Comparison of ENCODE assay signal across 8 mouse cellular contexts in the genomic region with DNA sequence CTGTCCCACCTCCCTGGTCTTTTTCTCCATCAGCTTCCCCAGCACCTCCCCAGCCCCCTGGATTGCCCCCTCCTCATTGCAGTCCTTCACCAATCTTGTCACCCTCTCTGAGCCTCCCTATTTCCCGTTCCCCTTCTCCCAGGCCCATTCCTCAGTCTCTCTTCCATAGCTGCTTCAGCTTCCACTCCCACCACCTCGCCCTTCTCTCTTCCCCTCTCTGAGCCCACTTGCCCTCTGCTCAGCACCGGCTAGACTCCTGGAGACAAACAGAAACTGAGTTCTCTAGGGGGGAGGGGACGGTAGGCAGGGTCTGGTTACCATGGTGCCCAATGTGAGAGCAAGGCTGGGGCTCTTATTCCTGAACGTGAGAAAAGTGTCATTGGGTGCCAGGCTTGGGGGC. TPM values are rescaled to one million over a fixed set of nuclear protein-coding genes. Genes with fewer than 3 reads are reported as not detected.
DNase-seq lines count a peak whose midpoint lies in the region; ATAC-seq and TF ChIP-seq lines count a peak whose summit lies in the region.

No protein-coding gene starts in this region.

- H3K9me3 ChIP-seq in heart, embryonic 11.5 days (replicated peaks; ENCODE audit: control insufficient read depth, low read length): no peaks in the 10 kb centered on the region
- no peaks in the 10 kb centered on the region for H3K9me3 ChIP-seq in ES-E14 (ENCODE audit: control insufficient read depth, insufficient read depth, low read depth, low read length)
- H3K9me3 ChIP-seq in forebrain, embryonic 13.5 days (replicated peaks): no peaks in the 10 kb centered on the region
- H3K9me3 ChIP-seq in liver, embryonic 16.5 days (replicated peaks; ENCODE audit: control insufficient read depth, low read length): no peaks in the 10 kb centered on the region

- H3K4me2 ChIP-seq in heart, embryonic 11.5 days: peak overlapping the region; percentile 76
- peak overlapping the region; percentile 82 for H3K4me2 ChIP-seq in forebrain, embryonic 13.5 days
- H3K4me2 ChIP-seq in liver, embryonic 16.5 days (ENCODE audit: low read depth, low read length): peak overlapping the region; percentile 79

- H3K4me3 ChIP-seq in heart, embryonic 11.5 days (ENCODE audit: low read depth, low read length): peak overlapping the region; percentile 55
- peak overlapping the region; percentile 69 to 80 for H3K4me3 ChIP-seq in ES-E14 (ENCODE audit: insufficient read depth in 1 of 2, low read depth in 1 of 2, low read length in 2 of 2, poor library complexity in 1 of 2, severe bottlenecking in 1 of 2)
- peak overlapping the region; percentile 61 for H3K4me3 ChIP-seq in forebrain, embryonic 13.5 days
- peak overlapping the region; percentile 63 for H3K4me3 ChIP-seq in liver, embryonic 16.5 days (ENCODE audit: low read depth, low read length)

- in situ Hi-C loops in ES-E14 (cut with MboI; ENCODE audit: low sequenced_read_pairs in 2 of 2, unreplicated experiment in 2 of 2): no loop called here

- no peaks in the 10 kb centered on the region for H3K27me3 ChIP-seq in heart, embryonic 11.5 days (ENCODE audit: control insufficient read depth, insufficient read depth, low read length)
- H3K27me3 ChIP-seq in forebrain, embryonic 13.5 days: peaks cover 7% of the 10 kb centered on the region; the same call in 1 of the 2 replicates
- H3K27me3 ChIP-seq in liver, embryonic 16.5 days (ENCODE audit: control insufficient read depth, insufficient read depth, low read depth, low read length): no peaks in the 10 kb centered on the region

- 6% methylated on average over 5 of the region's 5 CpGs for WGBS in heart, embryonic 11.5 days (ENCODE audit: insufficient replicate concordance)
- 0% methylated on average over 5 of the region's 5 CpGs for WGBS in forebrain, embryonic 13.5 days
- WGBS in liver, embryonic 16.5 days (ENCODE audit: insufficient replicate concordance): 3% methylated on average over 5 of the region's 5 CpGs

- no peak overlapping the region for H3K27ac ChIP-seq in heart, embryonic 11.5 days (ENCODE audit: low read depth, low read length)
- H3K27ac ChIP-seq in ES-E14 (ENCODE audit: insufficient read depth, low read depth, low read length, poor library complexity, severe bottlenecking): peak overlapping the region; percentile 97
- H3K27ac ChIP-seq in forebrain, embryonic 13.5 days: peak overlapping the region; percentile 49
- H3K27ac ChIP-seq in liver, embryonic 16.5 days (ENCODE audit: low read length): no peak overlapping the region

- no peak for DNase-seq in heart, adult 18-20 months
- DNase-seq in ES-E14 (ENCODE audit: low read depth, low spot score): peak; percentile 90
- DNase-seq in spleen, postnatal 36 days (ENCODE audit: low spot score in 2 of 2): no peak
- no peak for DNase-seq in frontal cortex, adult 2 months (ENCODE audit: extremely low spot score in 1 of 2, low spot score in 1 of 2)
- no peak for DNase-seq in adrenal gland, adult 8-10 months

- peaks cover 7% of the 10 kb centered on the region; the same call in 1 of the 2 replicates for H3K4me1 ChIP-seq in heart, embryonic 11.5 days (ENCODE audit: control insufficient read depth, insufficient read depth, low read length)
- H3K4me1 ChIP-seq in ES-E14 (ENCODE audit: control insufficient read depth in 2 of 2, insufficient read depth in 2 of 2, low read length in 2 of 2, poor library complexity in 1 of 2): peaks cover 0 to 7% of the 10 kb centered on the region in 2 experiments; a peak in 2 of 4 replicates
- H3K4me1 ChIP-seq in forebrain, embryonic 13.5 days: peaks cover 20% of the 10 kb centered on the region
- H3K4me1 ChIP-seq in liver, embryonic 16.5 days (ENCODE audit: control insufficient read depth, low read depth, low read length): peaks cover 3% of the 10 kb centered on the region; the same call in 1 of the 2 replicates

- no peaks in the 10 kb centered on the region for H3K36me3 ChIP-seq in heart, embryonic 11.5 days (ENCODE audit: control insufficient read depth, insufficient read depth, low read length)
- H3K36me3 ChIP-seq in ES-E14 (ENCODE audit: control insufficient read depth, insufficient read depth, low read length, poor library complexity, severe bottlenecking): no peaks in the 10 kb centered on the region
- no peaks in the 10 kb centered on the region for H3K36me3 ChIP-seq in forebrain, embryonic 13.5 days (ENCODE audit: poor library complexity, severe bottlenecking)
- no peaks in the 10 kb centered on the region for H3K36me3 ChIP-seq in liver, embryonic 16.5 days (ENCODE audit: control insufficient read depth, insufficient read depth)

- ATAC-seq in heart, embryonic 11.5 days (replicated peaks; ENCODE audit: insufficient number of reproducible peaks, low FRiP score, low TSS enrichment): no peak
- ATAC-seq in forebrain, embryonic 13.5 days: peak; percentile 28
- no peak for ATAC-seq in liver, embryonic 16.5 days (ENCODE audit: low read depth)

- peak overlapping the region; percentile 73 for H3K9ac ChIP-seq in heart, embryonic 11.5 days (ENCODE audit: low read depth, low read length)
- H3K9ac ChIP-seq in ES-E14 (ENCODE audit: insufficient read depth, low read depth, low read length, poor library complexity, severe bottlenecking): peak overlapping the region; percentile 80
- peak overlapping the region; percentile 78 for H3K9ac ChIP-seq in forebrain, embryonic 13.5 days
- no peak overlapping the region for H3K9ac ChIP-seq in liver, embryonic 16.5 days (ENCODE audit: low read depth, low read length)

TF ChIP-seq in ES-E14, 5 proteins besides CTCF, POLR2A, EP300 and RAD21:
- no peak for TF ChIP-seq CHD2 (IDR thresholded peaks at IDR 0.05; ENCODE audit: low read depth, low read length)
- no peak for TF ChIP-seq ZC3H11A (IDR thresholded peaks at IDR 0.05; ENCODE audit: borderline replicate concordance, low read depth, low read length)

RNA-seq across cellular contexts. Expression of gene Syt3, which starts 9.1 kb away (rescaled TPM):
- 0.32 and 0.59 TPM in 2 replicates for polyA plus RNA-seq in heart, embryonic 11.5 days (2014; fragmentation: Nextera tagmentation; extraction: Ambion mirVana)
- 1 to 10 TPM; 2.3 to 2.9 TPM for total RNA-seq in heart, adult 18-20 months (2021)
- 5.8 and 8.0 TPM in 2 replicates for total RNA-seq in ES-E14 (2012; rRNA removed)
- polyA plus RNA-seq in forebrain, embryonic 13.5 days (2015; fragmentation: Nextera tagmentation; extraction: Ambion mirVana): 10.1 and 10.6 TPM in 2 replicates
- polyA plus RNA-seq in liver, embryonic 16.5 days (2015; fragmentation: Nextera tagmentation; extraction: Ambion mirVana): 0.04 TPM in 1 of 2 replicates, not detected in the other
- 56.7 and 57.0 TPM in 2 replicates for polyA plus RNA-seq in frontal cortex, adult 2 months (2012; rRNA removed)
- 10 to 100 TPM in 1 of 4 experiments, 1 to 10 TPM in 3; 4.9 to 11.1 (median 7.6) TPM for total RNA-seq in adrenal gland, adult 8-10 months (2022)

RNA-seq across cellular contexts. Expression of gene 1700008O03Rik, which starts 10.9 kb away (rescaled TPM):
- polyA plus RNA-seq in heart, embryonic 11.5 days (2014; fragmentation: Nextera tagmentation; extraction: Ambion mirVana): 0.65 and 1.0 TPM in 2 replicates
- under 1 TPM; 0.30 to 0.31 TPM for total RNA-seq in heart, adult 18-20 months (2021)
- total RNA-seq in ES-E14 (2012; rRNA removed): 1.4 and 4.8 TPM in 2 replicates
- 0.59 and 1.1 TPM in 2 replicates for polyA plus RNA-seq in forebrain, embryonic 13.5 days (2015; fragmentation: Nextera tagmentation; extraction: Ambion mirVana)
- polyA plus RNA-seq in liver, embryonic 16.5 days (2015; fragmentation: Nextera tagmentation; extraction: Ambion mirVana): 0.20 TPM in 1 of 2 replicates, not detected in the other
- 3.7 and 3.8 TPM in 2 replicates for polyA plus RNA-seq in frontal cortex, adult 2 months (2012; rRNA removed)
- total RNA-seq in adrenal gland, adult 8-10 months (2022): 1 to 10 TPM in 3 of 4 experiments, under 1 TPM in 1; 0.73 to 2.2 (median 1.4) TPM

RNA-seq across cellular contexts. Expression of gene Lrrc4b, which starts 54.1 kb away (rescaled TPM):
- polyA plus RNA-seq in heart, embryonic 11.5 days (2014; fragmentation: Nextera tagmentation; extraction: Ambion mirVana): 2.4 and 3.5 TPM in 2 replicates
- total RNA-seq in heart, adult 18-20 months (2021): 10 to 100 TPM; 31.2 to 66.0 TPM
- total RNA-seq in ES-E14 (2012; rRNA removed): 0.18 TPM in 1 of 2 replicates, not detected in the other
- 11.6 and 12.6 TPM in 2 replicates for polyA plus RNA-seq in forebrain, embryonic 13.5 days (2015; fragmentation: Nextera tagmentation; extraction: Ambion mirVana)
- not detected in 2 replicates for polyA plus RNA-seq in liver, embryonic 16.5 days (2015; fragmentation: Nextera tagmentation; extraction: Ambion mirVana)
- polyA plus RNA-seq in frontal cortex, adult 2 months (2012; rRNA removed): 230 and 247 TPM in 2 replicates
- total RNA-seq in adrenal gland, adult 8-10 months (2022): 10 to 100 TPM in 2 of 4 experiments, 1 to 10 TPM in 2; 6.4 to 15.4 (median 9.8) TPM

Comparison
In these comparisons a context has a peak if more than half of its experiments do, and no peak if none do; other contexts are left out.
1. H3K27ac ChIP-seq: peak in ES-E14 (single experiment) and forebrain, embryonic 13.5 days (single experiment); none in heart, embryonic 11.5 days (single experiment) and liver, embryonic 16.5 days (single experiment).
2. RNA of gene Lrrc4b, which starts 54.1 kb away (polyA plus RNA-seq): 230 to 247 TPM in frontal cortex, adult 2 months; 11.6 to 12.6 TPM in forebrain, embryonic 13.5 days, 2.4 to 3.5 TPM in heart, embryonic 11.5 days and not detected in liver, embryonic 16.5 days; every median in the first group is over 10 times any median in the second.
3. Peak in every context shown above with its lines, with median percentiles within 50 percentile points of each other: H3K4me2 ChIP-seq and H3K4me3 ChIP-seq.